Mouse (Mus musculus) left cerebral cortex, adult 2 months (tissue): ENCODE measurements at regions not wholly inside any gene's neighbourhood (a gene's known extent, or its start where the extent isn't known, plus 50 kb on each side); places are given as distances from the start of the nearest gene placed in this dataset.

Experiments
- DNase-seq, 2 experiments: peaks; one replicate each; pipeline ENCODE4 v3.0.0; 2021 to 2022; ENCODE audit warnings: low spot score in 2 of 2, mixed read lengths in 1 of 2; ENCODE audit errors: extremely low spot score in 1 of 2
- H3K27ac ChIP-seq: fragments of 200-600 bp; 2 replicates; pipeline ENCODE4 v1.8.1; 2022
- H3K4me3 ChIP-seq: fragments of 200-600 bp; 2 replicates; pipeline ENCODE4 v1.8.1; 2022
- CTCF ChIP-seq: fragments of 200-600 bp; IDR thresholded peaks from 2 replicates; pipeline ENCODE4 v1.8.1; 2022; ENCODE audit warnings: antibody characterized with exemption, mild to moderate bottlenecking, moderate library complexity
- intact Hi-C: fragments of 180-260 bp; cut with DNase I; formaldehyde crosslinking; loops from one replicate; pipeline ENCODE4 v1.15.1; 2025

GRCm38 (mm10) chr13:10799351-10799913 lies 438.8 kb upstream of the Chrm3 start:
- Histone ChIP-seq H3K4me3 (no peak overlapping the region), H3K27ac (no peak overlapping the region)
- TF ChIP-seq CTCF = no peak
- intact Hi-C loops = no loop called here
- DNase-seq = no peak
